Mouse (Mus musculus): Measurements from ENCODE around the gene Dynlt1b. TPM values are rescaled to one million over a fixed set of nuclear protein-coding genes. Genes with fewer than 3 reads are reported as not detected.
"Not testable (repeated sequence)": the region's sequence is repeated elsewhere in the genome, so short reads cannot be mapped to it uniquely, and the experiment has no call there.

Dynlt1b gene
- polyA plus RNA-seq, 1 experiment from 2014 or later = 393 TPM

- 27% methylated on average over 8 of the region's 13 CpGs for WGBS
- not testable (repeated sequence) for ATAC-seq (ENCODE audit: extremely low read depth, insufficient number of reproducible peaks, low FRiP score, low TSS enrichment); H3K27ac ChIP-seq (replicated peaks); H3K4me2 ChIP-seq; H3K9me3 ChIP-seq; H3K4me3 ChIP-seq; H3K4me1 ChIP-seq; H3K9ac ChIP-seq; H3K27me3 ChIP-seq (replicated peaks); H3K36me3 ChIP-seq
Measured at GRCm38 (mm10) chr17:6399281-6400096, 30.4 kb upstream of the Dynlt1b start.

- H3K9me3 ChIP-seq; H3K9ac ChIP-seq; H3K4me3 ChIP-seq; H3K27me3 ChIP-seq (replicated peaks); H3K4me2 ChIP-seq; H3K27ac ChIP-seq (replicated peaks); H3K4me1 ChIP-seq; ATAC-seq (ENCODE audit: extremely low read depth, insufficient number of reproducible peaks, low FRiP score, low TSS enrichment); H3K36me3 ChIP-seq: not testable (repeated sequence)
- WGBS = 74% methylated on average over 4 of the region's 4 CpGs
Measured at GRCm38 (mm10) chr17:6400097-6400489, 29.8 kb upstream of the Dynlt1b start.

- ATAC-seq (ENCODE audit: extremely low read depth, insufficient number of reproducible peaks, low FRiP score, low TSS enrichment); H3K9ac ChIP-seq; H3K9me3 ChIP-seq; H3K27me3 ChIP-seq (replicated peaks); H3K4me2 ChIP-seq; H3K4me1 ChIP-seq; H3K27ac ChIP-seq (replicated peaks); H3K36me3 ChIP-seq; H3K4me3 ChIP-seq: not testable (repeated sequence)
- 40% methylated on average over 1 of the region's 1 CpGs for WGBS
Measured at GRCm38 (mm10) chr17:6404493-6404892, 25.4 kb upstream of the Dynlt1b start.

- H3K27me3 ChIP-seq (replicated peaks); H3K9ac ChIP-seq; H3K27ac ChIP-seq (replicated peaks); H3K4me3 ChIP-seq; H3K36me3 ChIP-seq; H3K4me1 ChIP-seq; H3K4me2 ChIP-seq; ATAC-seq (ENCODE audit: extremely low read depth, insufficient number of reproducible peaks, low FRiP score, low TSS enrichment); H3K9me3 ChIP-seq: not testable (repeated sequence)
- 73% methylated on average over 1 of the region's 2 CpGs for WGBS
Measured at GRCm38 (mm10) chr17:6406972-6407371, 22.9 kb upstream of the Dynlt1b start.

GRCm38 (mm10) chr17:6410713-6411213 lies 19.1 kb upstream of the Dynlt1b start:
- not testable (repeated sequence) for H3K9ac ChIP-seq; ATAC-seq (ENCODE audit: extremely low read depth, insufficient number of reproducible peaks, low FRiP score, low TSS enrichment); H3K4me2 ChIP-seq; H3K36me3 ChIP-seq; H3K4me3 ChIP-seq; H3K27ac ChIP-seq (replicated peaks); H3K4me1 ChIP-seq; H3K9me3 ChIP-seq; H3K27me3 ChIP-seq (replicated peaks)
- WGBS = 43% methylated on average over 6 of the region's 6 CpGs

- not testable (repeated sequence) for ATAC-seq (ENCODE audit: extremely low read depth, insufficient number of reproducible peaks, low FRiP score, low TSS enrichment); H3K36me3 ChIP-seq; H3K9me3 ChIP-seq; H3K4me3 ChIP-seq; H3K9ac ChIP-seq; H3K27ac ChIP-seq (replicated peaks); H3K4me2 ChIP-seq; H3K27me3 ChIP-seq (replicated peaks); H3K4me1 ChIP-seq
- 35% methylated on average over 5 of the region's 7 CpGs for WGBS
Measured at GRCm38 (mm10) chr17:6417118-6417517, 12.8 kb upstream of the Dynlt1b start.

GRCm38 (mm10) chr17:6420557-6420956 lies 9.4 kb upstream of the Dynlt1b start:
- not testable (repeated sequence) for H3K4me2 ChIP-seq; H3K27me3 ChIP-seq (replicated peaks); H3K4me3 ChIP-seq; H3K27ac ChIP-seq (replicated peaks); H3K4me1 ChIP-seq; H3K9me3 ChIP-seq; H3K9ac ChIP-seq; H3K36me3 ChIP-seq; ATAC-seq (ENCODE audit: extremely low read depth, insufficient number of reproducible peaks, low FRiP score, low TSS enrichment)
- 58% methylated on average over 1 of the region's 2 CpGs for WGBS

GRCm38 (mm10) chr17:6421547-6422326 lies 8.2 kb upstream of the Dynlt1b start:
- H3K4me2 ChIP-seq; H3K27ac ChIP-seq (replicated peaks); H3K9me3 ChIP-seq; H3K36me3 ChIP-seq; H3K4me3 ChIP-seq; H3K4me1 ChIP-seq; ATAC-seq (ENCODE audit: extremely low read depth, insufficient number of reproducible peaks, low FRiP score, low TSS enrichment); H3K27me3 ChIP-seq (replicated peaks); H3K9ac ChIP-seq: not testable (repeated sequence)
- 58% methylated on average over 13 of the region's 14 CpGs for WGBS

- not testable (repeated sequence) for H3K27me3 ChIP-seq (replicated peaks); H3K9me3 ChIP-seq; H3K4me2 ChIP-seq; H3K27ac ChIP-seq (replicated peaks); ATAC-seq (ENCODE audit: extremely low read depth, insufficient number of reproducible peaks, low FRiP score, low TSS enrichment); H3K9ac ChIP-seq; H3K4me3 ChIP-seq; H3K4me1 ChIP-seq; H3K36me3 ChIP-seq
- 50% methylated on average over 2 of the region's 2 CpGs for WGBS
Measured at GRCm38 (mm10) chr17:6422370-6422769, 7.5 kb upstream of the Dynlt1b start.

- not testable (repeated sequence) for H3K9ac ChIP-seq
Measured at GRCm38 (mm10) chr17:6422805-6423204, 7.1 kb upstream of the Dynlt1b start.

GRCm38 (mm10) chr17:6424294-6424980 lies 5.5 kb upstream of the Dynlt1b start:
- 0 out of 2 replicates have a peak overlapping the region, but pooled peaks have one; percentile 34 for H3K9ac ChIP-seq
- H3K27ac ChIP-seq (replicated peaks) = peak overlapping the region; percentile 48; the same call in 1 of the 2 replicates
- WGBS = 47% methylated on average over 12 of the region's 12 CpGs
- not testable (repeated sequence) for H3K36me3 ChIP-seq; ATAC-seq (ENCODE audit: extremely low read depth, insufficient number of reproducible peaks, low FRiP score, low TSS enrichment); H3K4me3 ChIP-seq; H3K27me3 ChIP-seq (replicated peaks); H3K9me3 ChIP-seq; H3K4me2 ChIP-seq; H3K4me1 ChIP-seq

More at GRCm38 (mm10) chr17:6422805-6423204, 7.1 kb upstream of the Dynlt1b start:
- H3K4me3 ChIP-seq; H3K27ac ChIP-seq (replicated peaks); H3K27me3 ChIP-seq (replicated peaks); H3K9me3 ChIP-seq; H3K4me2 ChIP-seq; H3K36me3 ChIP-seq; ATAC-seq (ENCODE audit: extremely low read depth, insufficient number of reproducible peaks, low FRiP score, low TSS enrichment); H3K4me1 ChIP-seq: not testable (repeated sequence)
- 50% methylated on average over 3 of the region's 3 CpGs for WGBS
